Mouse (Mus musculus) hindbrain, embryonic 16.5 days (tissue): ENCODE measurements around the gene Xirp1. TPM values are rescaled to one million over a fixed set of nuclear protein-coding genes. Genes with fewer than 3 reads are reported as not detected.

Experiments used
- polyA plus RNA-seq: library from polyadenylated mRNA; unstranded; fragments of >200 nt; fragmentation: Nextera tagmentation; extraction: Ambion mirVana; gene quantifications from 2 replicates; pipeline ENCODE4 v1.2.1, GENCODE M21; 2015

Gene Xirp1
- polyA plus RNA-seq, 1 experiment from 2014 or later, result not detected

Other genes with a start within 250 kb of the Xirp1 start
- gene Scn11a, start 198.1 kb downstream of the Xirp1 start, polyA plus RNA-seq, result 0.35 and 0.46 TPM in 2 replicates
- 59.2 and 64.6 TPM in 2 replicates for gene Wdr48, start 128.7 kb downstream of the Xirp1 start, polyA plus RNA-seq
- gene Gorasp1, start 86.0 kb downstream of the Xirp1 start, polyA plus RNA-seq, result 33.1 and 36.0 TPM in 2 replicates
- 1.1 and 1.4 TPM in 2 replicates for gene Ttc21a, start 86.0 kb downstream of the Xirp1 start, polyA plus RNA-seq
- 1.8 and 2.7 TPM in 2 replicates for gene Csrnp1, start 38.9 kb downstream of the Xirp1 start, polyA plus RNA-seq
- gene Cx3cr1, start 46.3 kb upstream of the Xirp1 start, polyA plus RNA-seq, result 10.0 and 10.3 TPM in 2 replicates
- gene Ccr8, start 68.5 kb upstream of the Xirp1 start, polyA plus RNA-seq, result not detected in 2 replicates
- 48.1 and 48.6 TPM in 2 replicates for gene Slc25a38, start 86.8 kb upstream of the Xirp1 start, polyA plus RNA-seq
- gene Rpsa, start 104.1 kb upstream of the Xirp1 start, polyA plus RNA-seq, result 939 and 943 TPM in 2 replicates
- gene Mobp, start 126.1 kb upstream of the Xirp1 start, polyA plus RNA-seq, result 0.20 and 0.21 TPM in 2 replicates